Mouse (Mus musculus) olfactory bulb, adult 2 months (tissue): ENCODE measurements at regions not wholly inside any gene's neighbourhood (a gene's known extent, or its start where the extent isn't known, plus 50 kb on each side); places are given as distances from the start of the nearest gene placed in this dataset.
"Not testable (repeated sequence)": the region's sequence is repeated elsewhere in the genome, so short reads cannot be mapped to it uniquely, and the experiment has no call there.

Source experiments
- H3K27ac ChIP-seq: fragments of 200-500 bp; 2 replicates; pipeline ENCODE4 v1.5.1; 2012; ENCODE audit warnings: low read depth, low read length; ENCODE audit not compliant: insufficient read depth
- H3K4me1 ChIP-seq: fragments of 200-500 bp; 2 replicates; pipeline ENCODE4 v1.6.1; 2012; ENCODE audit warnings: low read length; ENCODE audit not compliant: control insufficient read depth, insufficient read depth
- H3K4me3 ChIP-seq: fragments of 200-500 bp; 2 replicates; pipeline ENCODE4 v1.5.1; 2012; ENCODE audit warnings: mild to moderate bottlenecking, low read depth, low read length, moderate library complexity; ENCODE audit not compliant: insufficient read depth
- CTCF ChIP-seq: fragments of 200-500 bp; IDR thresholded peaks from 2 replicates; pipeline ENCODE4 v1.5.1; 2012; ENCODE audit warnings: low read depth, mild to moderate bottlenecking, low read length, moderate library complexity; ENCODE audit not compliant: insufficient read depth
- POLR2A ChIP-seq: fragments of 200-500 bp; IDR thresholded peaks from 2 replicates; pipeline ENCODE4 v1.6.1; 2012; ENCODE audit warnings: mild to moderate bottlenecking, low read depth, low read length, moderate library complexity; ENCODE audit not compliant: insufficient read depth
- WGBS: fragments of 180-500 bp; shearing (Covaris S2); methylation state at CpG from one replicate; pipeline ENCODE4 v1.1.7; 2018; 5-methylcytosine and 5-hydroxymethylcytosine counted together

DNA sequence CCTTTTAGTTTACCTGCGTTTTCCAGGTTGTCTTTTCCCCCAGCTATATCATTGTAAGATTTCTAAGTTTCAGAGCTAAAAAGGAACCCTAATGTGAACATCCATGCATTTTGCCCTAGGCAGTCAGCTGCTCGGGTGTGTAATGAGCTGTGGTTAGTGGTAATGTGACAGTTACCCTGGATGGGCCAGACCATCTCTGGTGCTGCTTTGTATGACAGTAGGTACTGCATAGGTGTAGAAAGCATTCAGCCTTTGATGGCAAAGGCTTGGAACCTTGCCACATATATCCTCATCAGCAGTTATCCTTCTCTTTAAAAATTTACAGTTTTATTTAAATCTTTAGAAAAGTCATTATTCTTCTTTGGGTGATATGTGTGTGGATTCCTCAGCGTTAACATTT, 222.5 kb downstream of the Dact1 start:
- TF ChIP-seq POLR2A = no peak
- no peak for TF ChIP-seq CTCF
- Histone ChIP-seq H3K4me1 (peaks cover 3% of the 10 kb centered on the region; the same call in 1 of the 2 replicates), H3K27ac (no peak overlapping the region), H3K4me3 (no peak overlapping the region)
- WGBS = 79% methylated on average over 3 of the region's 3 CpGs

- no peak for TF ChIP-seq POLR2A
- no peak for TF ChIP-seq CTCF
- Histone ChIP-seq H3K4me1 (peaks cover 3% of the 10 kb centered on the region; the same call in 1 of the 2 replicates), H3K27ac (no peak overlapping the region), H3K4me3 (no peak overlapping the region)
- 65% methylated on average over 22 of the region's 22 CpGs for WGBS
Measured at GRCm38 (mm10) chr12:71532708-71533450, 223.2 kb downstream of the Dact1 start.

DNA sequence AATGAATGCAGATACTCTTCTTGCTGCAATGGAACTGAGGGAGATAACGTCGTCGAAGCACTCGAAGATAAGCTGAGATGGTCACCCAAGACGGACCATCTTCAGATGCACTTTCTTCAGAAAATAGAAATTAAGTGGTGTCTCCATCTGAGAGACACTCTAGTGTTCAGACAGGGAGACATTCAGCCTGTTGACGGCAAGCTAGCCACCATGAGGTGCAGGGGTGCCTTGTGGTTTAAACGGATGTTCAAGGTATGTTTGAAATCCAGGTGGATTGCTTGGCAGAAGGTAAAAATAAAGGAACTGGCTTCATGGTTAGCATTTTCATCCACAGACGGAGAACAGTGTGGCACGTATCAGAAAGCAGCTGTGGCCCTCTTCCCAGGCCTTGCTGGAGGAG, 224.0 kb downstream of the Dact1 start:
- no peak overlapping the region for H3K27ac ChIP-seq

DNA sequence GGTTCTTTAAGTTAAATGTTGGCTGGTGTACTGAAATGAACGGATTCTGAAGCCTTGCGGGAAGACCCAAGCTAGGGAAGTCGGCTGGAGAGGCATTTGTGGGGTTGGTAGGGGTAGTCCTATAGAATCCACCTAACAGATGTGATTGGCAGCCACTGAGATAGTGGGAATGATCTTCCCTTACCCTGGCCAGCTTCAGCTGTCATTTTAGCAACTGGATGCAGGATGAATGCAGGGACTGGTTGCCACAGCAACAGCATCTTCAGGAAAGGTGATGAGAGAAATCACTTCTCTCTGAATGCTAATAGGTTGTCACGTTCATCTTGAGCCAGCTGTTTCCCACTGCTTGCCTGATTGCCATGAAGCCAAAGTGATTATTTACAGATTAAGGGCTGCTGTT, 224.5 kb downstream of the Dact1 start:
- no peak overlapping the region for H3K27ac ChIP-seq
- WGBS = 83% methylated on average over 4 of the region's 4 CpGs
- H3K4me3 ChIP-seq = no peak overlapping the region
- peaks cover 3% of the 10 kb centered on the region; the same call in 1 of the 2 replicates for H3K4me1 ChIP-seq
- TF ChIP-seq CTCF (no peak), POLR2A (no peak)

More for the DNA sequence above, 224.0 kb downstream of the Dact1 start:
- peaks cover 3% of the 10 kb centered on the region; the same call in 1 of the 2 replicates for H3K4me1 ChIP-seq
- TF ChIP-seq CTCF = no peak
- no peak for TF ChIP-seq POLR2A
- H3K4me3 ChIP-seq = no peak overlapping the region
- 96% methylated on average over 9 of the region's 9 CpGs for WGBS

DNA sequence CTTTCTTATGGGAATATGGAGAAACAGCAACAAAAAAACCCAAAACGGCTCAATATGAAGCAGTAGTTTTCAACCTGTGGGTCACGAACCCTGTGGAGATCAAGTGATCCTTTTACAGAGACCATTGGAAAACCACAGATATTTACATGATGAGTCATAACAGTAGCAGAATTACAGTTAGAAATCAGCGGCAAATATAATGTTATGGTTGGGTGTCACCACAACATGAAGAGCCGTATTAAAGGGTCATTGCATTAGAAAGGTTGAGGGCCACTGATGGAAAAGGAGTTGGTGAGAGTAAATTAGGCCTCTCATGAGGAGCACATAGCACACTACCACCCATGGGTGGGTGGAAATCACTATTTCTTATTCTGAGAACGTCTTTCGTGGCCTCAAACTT, 225.6 kb downstream of the Dact1 start:
- TF ChIP-seq POLR2A (no peak), CTCF (no peak)
- WGBS = 96% methylated on average over 6 of the region's 6 CpGs
- H3K27ac ChIP-seq = no peak overlapping the region
- no peak overlapping the region for H3K4me3 ChIP-seq
- peaks cover 3% of the 10 kb centered on the region; the same call in 1 of the 2 replicates for H3K4me1 ChIP-seq

- H3K4me1 ChIP-seq, H3K4me3 ChIP-seq: not testable (repeated sequence)
- 61% methylated on average over 3 of the region's 3 CpGs for WGBS
Measured at GRCm38 (mm10) chr12:71535831-71536230, 226.1 kb downstream of the Dact1 start.

GRCm38 (mm10) chr12:71538691-71539090, 229.0 kb downstream of the Dact1 start:
- WGBS = 77% methylated on average over 7 of the region's 7 CpGs
- Histone ChIP-seq H3K4me3 (no peak overlapping the region), H3K4me1 (no peaks in the 10 kb centered on the region), H3K27ac (no peak overlapping the region)
- TF ChIP-seq POLR2A = no peak
- no peak for TF ChIP-seq CTCF

More at GRCm38 (mm10) chr12:71535831-71536230, 226.1 kb downstream of the Dact1 start:
- H3K27ac ChIP-seq = not testable (repeated sequence)

- Histone ChIP-seq H3K4me3 (no peak overlapping the region), H3K4me1 (0 out of 2 replicates have a peak, but pooled peaks cover 4% of the 10 kb centered on the region), H3K27ac (no peak overlapping the region)
- 87% methylated on average over 11 of the region's 11 CpGs for WGBS
- TF ChIP-seq POLR2A = no peak
- TF ChIP-seq CTCF = no peak
Measured at GRCm38 (mm10) chr12:71540279-71540678, 230.6 kb downstream of the Dact1 start.

DNA sequence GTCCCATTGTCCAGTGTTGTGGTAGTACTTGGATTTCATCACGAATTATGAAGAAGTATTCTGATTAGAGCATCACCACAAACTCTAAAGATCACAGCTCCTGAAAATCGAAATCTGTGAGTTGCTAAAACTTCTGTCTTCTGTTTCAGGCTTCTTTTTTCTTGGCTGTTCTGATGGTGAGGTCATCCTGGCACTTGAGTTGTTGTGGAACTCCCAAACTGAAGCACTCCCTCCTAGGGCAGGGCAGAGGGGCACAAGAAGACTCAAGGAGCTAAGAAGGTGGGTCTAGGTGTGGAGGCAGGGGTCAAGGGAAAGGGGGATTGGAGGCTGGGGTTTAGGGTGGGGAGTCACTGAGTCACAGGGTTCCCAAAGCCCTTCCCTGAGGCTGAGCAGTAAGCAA, 232.3 kb downstream of the Dact1 start:
- WGBS = 74% methylated on average over 2 of the region's 2 CpGs
- no peak for TF ChIP-seq CTCF
- no peak for TF ChIP-seq POLR2A
- H3K4me1 ChIP-seq = peaks cover 6% of the 10 kb centered on the region; the same call in 1 of the 2 replicates
- no peak overlapping the region for H3K4me3 ChIP-seq
- H3K27ac ChIP-seq = no peak overlapping the region

DNA sequence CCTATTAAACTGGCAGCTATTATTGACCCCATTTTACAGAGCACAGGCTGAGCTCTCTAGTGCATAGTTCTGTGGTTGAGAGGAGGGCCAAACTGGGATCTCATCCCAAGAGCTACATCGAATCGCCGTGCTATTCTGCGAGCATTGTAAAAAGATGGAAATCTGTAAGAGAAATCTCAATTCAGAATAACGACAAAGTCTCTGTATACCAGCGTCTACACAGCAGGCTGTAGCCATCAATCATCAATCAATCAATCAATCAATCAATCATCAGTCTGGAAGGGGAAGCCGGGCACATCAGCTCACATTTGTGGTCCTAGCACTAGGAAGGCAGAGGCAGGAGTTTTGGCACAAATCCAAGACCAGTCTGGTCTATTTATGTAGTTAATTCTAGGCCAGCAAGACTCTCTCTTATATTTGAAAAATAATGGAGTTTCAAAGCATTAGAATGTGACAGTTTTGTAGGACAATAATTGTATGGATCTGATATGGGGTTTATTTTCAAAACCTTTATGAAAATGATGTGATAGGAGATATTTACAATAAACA, 234.0 kb downstream of the Dact1 start:
- peak overlapping the region; percentile 85; the same call in 1 of the 2 replicates for H3K27ac ChIP-seq
- no peak overlapping the region for H3K4me3 ChIP-seq
- H3K4me1 ChIP-seq = peaks cover 8% of the 10 kb centered on the region
- WGBS = 55% methylated on average over 7 of the region's 7 CpGs
- TF ChIP-seq POLR2A (no peak), CTCF (no peak)
